Mouse (Mus musculus): ENCODE measurements at regions not wholly inside any gene's neighbourhood (a gene's known extent, or its start where the extent isn't known, plus 50 kb on each side); places are given as distances from the start of the nearest gene placed in this dataset.

DNA sequence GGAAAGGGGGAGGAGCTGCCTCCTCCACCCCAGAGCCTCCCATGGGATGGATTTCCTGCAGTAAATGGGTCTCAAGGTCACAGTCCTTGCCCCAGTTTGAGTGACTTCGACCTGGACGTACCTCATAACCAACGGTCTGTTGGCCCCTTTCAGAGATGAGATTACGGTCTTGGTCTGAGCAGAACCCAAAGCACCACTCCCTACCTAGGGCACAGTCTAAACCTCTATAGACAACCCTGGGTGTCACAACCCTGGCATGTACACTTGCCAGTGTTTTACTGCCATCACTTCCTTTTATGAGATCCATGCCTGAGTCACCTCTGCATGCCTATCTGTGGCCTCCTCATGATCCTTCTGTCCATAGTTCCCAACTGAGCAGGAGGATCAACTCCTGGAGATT lies 128.8 kb upstream of the Zfp746 start:
- TF ChIP-seq POLR2A (IDR thresholded peaks at IDR 0.05; ENCODE audit: insufficient read depth, low read length) (no peak), CTCF (IDR thresholded peaks at IDR 0.05; ENCODE audit: low read depth, low read length) (no peak), EP300 (IDR thresholded peaks at IDR 0.05; ENCODE audit: insufficient read depth, low read depth, low read length) (no peak)
